Mouse (Mus musculus) limb, embryonic 11.5 days (tissue): ENCODE data around the gene Ddx60. TPM values are rescaled to one million over a fixed set of nuclear protein-coding genes. Genes with fewer than 3 reads are reported as not detected.
"Not testable (repeated sequence)": the region's sequence is repeated elsewhere in the genome, so short reads cannot be mapped to it uniquely, and the experiment has no call there.

Experiments used
- ATAC-seq: fragments of 200-750 bp; cut with Nextera tagmentation; 2 replicates; pipeline ENCODE4 v1.8.0; 2017; ENCODE audit warnings: low read depth; ENCODE audit not compliant: insufficient number of reproducible peaks, low FRiP score, low TSS enrichment
- DNase-seq: peaks from one replicate; pipeline ENCODE4 v3.0.0-alpha.2; 2015; ENCODE audit warnings: low spot score
- H3K27ac ChIP-seq: fragments of 300-500 bp; sonication (generic); replicated peaks from 2 replicates; pipeline ENCODE4 v1.5.1; 2014; ENCODE audit warnings: low read depth, mild to moderate bottlenecking, low read length
- H3K27me3 ChIP-seq: fragments of 300-500 bp; sonication (generic); 2 replicates; pipeline ENCODE4 v1.6.1; 2014; ENCODE audit warnings: mild to moderate bottlenecking, low read length, mixed read lengths; ENCODE audit not compliant: control insufficient read depth, insufficient read depth
- H3K36me3 ChIP-seq: fragments of 300-500 bp; sonication (generic); 2 replicates; pipeline ENCODE4 v1.6.1; 2014; ENCODE audit warnings: mild to moderate bottlenecking, low read length, moderate library complexity, mixed read lengths; ENCODE audit not compliant: control insufficient read depth, insufficient read depth
- H3K4me1 ChIP-seq: fragments of 300-500 bp; sonication (generic); 2 replicates; pipeline ENCODE4 v1.6.1; 2014; ENCODE audit warnings: low read length, mixed read lengths; ENCODE audit not compliant: control insufficient read depth, insufficient read depth
- H3K4me2 ChIP-seq: fragments of 300-500 bp; sonication (generic); 2 replicates; pipeline ENCODE4 v1.6.1; 2014; ENCODE audit warnings: low read depth, mild to moderate bottlenecking, moderate library complexity; ENCODE audit not compliant: severe bottlenecking
- H3K4me3 ChIP-seq: fragments of 300-500 bp; sonication (generic); 2 replicates; pipeline ENCODE4 v1.5.1; 2014; ENCODE audit warnings: low read depth, low read length
- H3K9ac ChIP-seq: fragments of 300-500 bp; sonication (generic); 2 replicates; pipeline ENCODE4 v1.6.1; 2014; ENCODE audit warnings: mild to moderate bottlenecking, low read length
- H3K9me3 ChIP-seq: fragments of 300-500 bp; sonication (generic); 2 replicates; pipeline ENCODE4 v1.6.1; 2016; ENCODE audit warnings: low read length; ENCODE audit not compliant: control insufficient read depth
- WGBS: fragments of 180-500 bp; shearing (Covaris S2); extraction: QIAGEN DNeasy Blood & Tissue Kit; methylation state at CpG from one replicate; pipeline ENCODE4 v1.1.7; 2014; 5-methylcytosine and 5-hydroxymethylcytosine counted together
- polyA plus RNA-seq: library from polyadenylated mRNA; unstranded; fragments of >200 nt; fragmentation: Nextera tagmentation; extraction: Ambion mirVana; gene quantifications from 2 replicates; pipeline ENCODE4 v1.2.1, GENCODE M21; 2014

Gene Ddx60
- polyA plus RNA-seq, 1 experiment from 2014 or later, result not detected

- H3K9ac ChIP-seq, H3K27ac ChIP-seq, H3K4me2 ChIP-seq, H3K4me3 ChIP-seq, H3K36me3 ChIP-seq, H3K9me3 ChIP-seq, DNase-seq, H3K27me3 ChIP-seq, ATAC-seq, H3K4me1 ChIP-seq: not testable (repeated sequence)
- 85% methylated on average over 4 of the region's 4 CpGs for WGBS
Measured at GRCm38 (mm10) chr8:61964591-61965375, 36.9 kb downstream of the Ddx60 start.

GRCm38 (mm10) chr8:61969581-61969980 lies 41.7 kb downstream of the Ddx60 start:
- Histone ChIP-seq H3K9ac (no peak overlapping the region), H3K4me3 (no peak overlapping the region), H3K4me1 (no peaks in the 10 kb centered on the region), H3K36me3 (no peaks in the 10 kb centered on the region), H3K27me3 (no peaks in the 10 kb centered on the region), H3K27ac (no peak overlapping the region), H3K4me2 (no peak overlapping the region), H3K9me3 (no peaks in the 10 kb centered on the region)
- DNase-seq (no peak), ATAC-seq (no peak)
- WGBS, result 85% methylated on average over 3 of the region's 3 CpGs

GRCm38 (mm10) chr8:61984941-61985340 lies 57.1 kb downstream of the Ddx60 start:
- DNase-seq, result no peak
- H3K4me3 ChIP-seq, result no peak overlapping the region
- no peak overlapping the region for H3K4me2 ChIP-seq
- H3K36me3 ChIP-seq, result no peaks in the 10 kb centered on the region
- H3K4me1 ChIP-seq, result no peaks in the 10 kb centered on the region
- H3K27me3 ChIP-seq, result no peaks in the 10 kb centered on the region
- H3K9me3 ChIP-seq, result no peaks in the 10 kb centered on the region
- ATAC-seq, result no peak
- H3K9ac ChIP-seq, result no peak overlapping the region
- 88% methylated on average over 4 of the region's 4 CpGs for WGBS
- H3K27ac ChIP-seq, result no peak overlapping the region

GRCm38 (mm10) chr8:61985703-61986475 lies 58.0 kb downstream of the Ddx60 start:
- Histone ChIP-seq H3K9ac (no peak overlapping the region), H3K4me3 (no peak overlapping the region), H3K4me1 (no peaks in the 10 kb centered on the region), H3K27me3 (no peaks in the 10 kb centered on the region), H3K9me3 (no peaks in the 10 kb centered on the region), H3K27ac (no peak overlapping the region), H3K4me2 (no peak overlapping the region), H3K36me3 (no peaks in the 10 kb centered on the region)
- ATAC-seq, result no peak
- no peak for DNase-seq
- WGBS, result 41% methylated on average over 6 of the region's 6 CpGs

- no peak for ATAC-seq
- Histone ChIP-seq H3K27ac (no peak overlapping the region), H3K4me1 (no peaks in the 10 kb centered on the region), H3K4me2 (no peak overlapping the region), H3K9ac (no peak overlapping the region), H3K4me3 (no peak overlapping the region), H3K36me3 (no peaks in the 10 kb centered on the region), H3K27me3 (no peaks in the 10 kb centered on the region), H3K9me3 (no peaks in the 10 kb centered on the region)
- WGBS, result 53% methylated on average over 6 of the region's 6 CpGs
- DNase-seq, result no peak
Measured at GRCm38 (mm10) chr8:61989464-61989863, 61.6 kb downstream of the Ddx60 start.

- DNase-seq (no peak), ATAC-seq (no peak)
- no peaks in the 10 kb centered on the region for H3K9me3 ChIP-seq
- no peak overlapping the region for H3K27ac ChIP-seq
- no peaks in the 10 kb centered on the region for H3K36me3 ChIP-seq
- H3K4me3 ChIP-seq, result no peak overlapping the region
- H3K9ac ChIP-seq, result no peak overlapping the region
- no peaks in the 10 kb centered on the region for H3K27me3 ChIP-seq
- no peaks in the 10 kb centered on the region for H3K4me1 ChIP-seq
- 76% methylated on average over 1 of the region's 1 CpGs for WGBS
- H3K4me2 ChIP-seq, result no peak overlapping the region
Measured at GRCm38 (mm10) chr8:61992796-61993195, 64.9 kb downstream of the Ddx60 start.

GRCm38 (mm10) chr8:61997125-61997524 lies 69.2 kb downstream of the Ddx60 start:
- Histone ChIP-seq H3K9me3 (no peaks in the 10 kb centered on the region), H3K4me1 (no peaks in the 10 kb centered on the region), H3K9ac (no peak overlapping the region), H3K4me2 (no peak overlapping the region), H3K27ac (no peak overlapping the region), H3K4me3 (no peak overlapping the region), H3K27me3 (no peaks in the 10 kb centered on the region), H3K36me3 (no peaks in the 10 kb centered on the region)
- 77% methylated on average over 2 of the region's 2 CpGs for WGBS
- ATAC-seq (no peak), DNase-seq (no peak)

- ATAC-seq (no peak), DNase-seq (no peak)
- H3K4me1 ChIP-seq, result no peaks in the 10 kb centered on the region
- H3K36me3 ChIP-seq, result no peaks in the 10 kb centered on the region
- no peak overlapping the region for H3K4me2 ChIP-seq
- no peak overlapping the region for H3K27ac ChIP-seq
- no peak overlapping the region for H3K4me3 ChIP-seq
- H3K9me3 ChIP-seq, result no peaks in the 10 kb centered on the region
- 89% methylated on average over 4 of the region's 4 CpGs for WGBS
- no peaks in the 10 kb centered on the region for H3K27me3 ChIP-seq
- H3K9ac ChIP-seq, result no peak overlapping the region
Measured at GRCm38 (mm10) chr8:62014166-62014565, 86.3 kb downstream of the Ddx60 start.
